Mouse (Mus musculus) megakaryocyte-erythroid progenitor cell, adult 5-6 weeks (primary cell): ENCODE measurements around the gene Olfr656. TPM values are rescaled to one million over a fixed set of nuclear protein-coding genes. Genes with fewer than 3 reads are reported as not detected.
A peak's percentile ranks its signal among the peaks of the same experiment; 100 is the strongest.

Experiments used
- ATAC-seq: replicated peaks from 2 replicates; pipeline ENCODE4 v1.8.0; 2016; ENCODE audit warnings: mild to moderate bottlenecking, inconsistent platforms; ENCODE audit not compliant: severe bottlenecking, poor library complexity, low FRiP score, low TSS enrichment
- total RNA-seq, 2 experiments: library from RNA; stranded (forward) in 1 of 2; stranded (reverse) in 1 of 2; fragments of 200-1000, 215-1000 nt in 1 of 2; fragments of >200 nt in 1 of 2; fragmentation: Nextera tagmentation in 1 of 2; gene quantifications; 2 replicates each; pipeline ENCODE4 v1.2.3; 2014 to 2017

Gene Olfr656
- total RNA-seq (2014; fragmentation: Nextera tagmentation) (not detected in 2 replicates), total RNA-seq (2017) (not detected in 2 replicates)

DNA sequence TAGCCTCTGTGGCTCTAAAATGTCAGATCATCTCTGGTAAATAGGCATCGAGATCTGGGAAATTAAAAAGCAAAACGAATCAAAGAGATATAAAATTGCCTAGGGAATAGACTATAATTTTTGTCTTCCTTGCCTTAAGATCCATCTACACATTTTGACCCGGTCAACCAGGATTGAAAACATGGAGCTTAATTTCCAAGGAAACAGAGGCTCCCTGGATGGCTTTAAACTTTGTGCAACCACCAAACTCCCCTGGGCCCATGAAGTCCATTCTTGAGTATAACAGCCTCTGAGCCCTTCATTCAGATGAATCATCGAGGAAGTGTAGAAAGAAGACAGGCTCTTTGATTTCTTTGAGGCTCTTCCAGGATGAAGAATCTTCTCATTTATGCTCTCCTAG, at the start of gene Olfr656:
Gene Olfr656, plus strand, starts transcription at position 301 of the 400 bp plus-strand sequence.
- no peak for ATAC-seq

GRCm38 (mm10) chr7:104577014-104577413, 36.7 kb upstream of the Olfr656 start, which contains the start of gene Olfr653:
Gene Olfr653, plus strand, starts transcription at chr7:104577314.
- no peak for ATAC-seq

- no peak for ATAC-seq
Measured at GRCm38 (mm10) chr7:104580846-104581245, 32.9 kb upstream of the Olfr656 start.

- ATAC-seq = no peak
Measured at GRCm38 (mm10) chr7:104581429-104581828, 32.3 kb upstream of the Olfr656 start.

DNA sequence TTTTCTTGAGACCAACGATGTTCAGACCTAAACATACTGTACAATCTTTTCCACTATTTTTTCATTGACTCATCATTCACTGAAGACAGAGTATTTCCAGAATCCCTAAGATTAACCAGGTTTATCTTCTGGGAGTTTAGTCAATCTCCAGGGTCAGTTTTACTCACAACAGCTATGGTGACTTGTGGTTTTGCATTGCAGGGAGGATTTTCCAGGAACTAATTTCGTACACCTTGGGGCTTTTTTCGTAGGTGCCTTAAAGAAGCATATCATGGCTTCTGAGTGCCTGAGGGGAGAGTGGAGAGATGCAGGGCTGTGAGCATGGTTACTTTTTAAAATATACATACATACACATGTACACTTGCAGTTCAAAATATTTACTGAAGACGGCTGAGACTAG, 27.0 kb upstream of the Olfr656 start, which contains the start of gene Olfr654:
Gene Olfr654, plus strand, starts transcription at position 301 of the 400 bp plus-strand sequence.
- no peak for ATAC-seq

DNA sequence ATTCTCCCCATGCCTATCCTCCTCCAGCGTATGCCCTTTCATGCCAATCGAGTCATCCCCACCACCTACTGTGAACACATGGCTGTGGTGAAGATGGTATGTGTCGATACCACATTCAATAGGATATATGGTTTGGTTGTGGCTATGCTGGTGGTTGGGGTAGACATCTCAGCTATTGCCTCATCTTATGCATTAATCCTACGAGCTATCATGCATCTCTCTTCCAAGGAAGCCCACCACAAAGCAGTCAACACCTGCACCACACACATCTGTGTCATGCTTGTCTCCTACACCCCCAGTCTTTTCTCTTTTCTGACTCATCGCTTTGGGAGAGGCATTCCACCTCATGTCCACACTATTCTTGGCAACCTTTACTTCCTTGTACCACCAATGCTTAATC, 25.5 kb upstream of the Olfr656 start:
- no peak for ATAC-seq

- no peak for ATAC-seq
Measured at GRCm38 (mm10) chr7:104601679-104602078, 12.1 kb upstream of the Olfr656 start, which contains the start of gene Olfr655. Gene Olfr655, minus strand, starts transcription at chr7:104601779.

DNA sequence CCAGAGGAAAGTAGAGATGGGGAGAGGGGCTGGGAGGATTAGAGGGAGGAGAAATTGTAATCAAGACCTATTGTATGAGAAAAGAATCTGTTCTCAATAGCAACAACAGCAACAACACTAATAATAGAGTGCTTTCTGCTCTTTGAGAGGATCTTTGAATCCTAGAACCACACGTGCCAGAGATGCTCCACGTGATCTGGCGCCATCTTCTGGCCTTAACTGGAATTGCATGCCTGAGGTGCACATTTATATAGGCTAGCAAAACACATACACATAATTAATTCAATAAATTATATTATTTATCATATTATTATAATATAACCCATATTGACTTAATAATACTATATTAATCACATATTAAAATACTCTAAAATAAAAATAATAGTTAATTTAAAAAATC, 10.6 kb upstream of the Olfr656 start:
- peak; percentile 82 for ATAC-seq

- ATAC-seq = no peak
Measured at GRCm38 (mm10) chr7:104604727-104605126, 9.0 kb upstream of the Olfr656 start.

- ATAC-seq = no peak
Measured at GRCm38 (mm10) chr7:104624494-104624893, 10.7 kb downstream of the Olfr656 start, which contains the start of gene Olfr657. Gene Olfr657, plus strand, starts transcription at chr7:104624794.

- peak; percentile 100 for ATAC-seq
Measured at GRCm38 (mm10) chr7:104646841-104647482, 33.2 kb downstream of the Olfr656 start, which contains the start of gene Olfr658. Gene Olfr658, minus strand, starts transcription at chr7:104647305.

DNA sequence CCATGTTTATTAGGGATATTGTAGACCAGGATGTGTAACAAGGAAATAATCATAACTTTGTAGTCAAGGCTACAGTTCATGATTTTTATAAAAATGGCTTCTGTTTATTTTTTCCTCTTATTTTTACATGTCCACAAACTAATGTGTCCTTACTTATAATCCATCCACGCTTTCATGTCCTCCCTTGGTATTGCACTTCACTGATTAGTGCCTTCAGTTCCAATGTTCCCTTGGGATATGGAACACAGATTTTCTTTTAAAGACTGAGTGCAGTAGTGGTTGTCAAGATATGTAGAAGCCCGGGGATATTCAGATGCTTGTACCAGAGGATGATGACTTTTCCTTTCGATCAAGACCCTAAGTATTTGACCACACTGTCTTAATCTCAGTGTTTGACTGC, 52.7 kb downstream of the Olfr656 start, which contains the start of gene Olfr659:
Gene Olfr659, plus strand, starts transcription at position 301 of the 400 bp plus-strand sequence.
- no peak for ATAC-seq

Other genes with a start within 250 kb of the Olfr656 start
- 0.79 and 0.89 TPM in 2 replicates for gene Trim30b, start 244.1 kb upstream of the Olfr656 start, total RNA-seq (2014; fragmentation: Nextera tagmentation)
- gene Trim30b, start 244.1 kb upstream of the Olfr656 start, total RNA-seq (2017) = 0.23 TPM in 1 of 2 replicates, not detected in the other
- gene Trim30c, start 213.1 kb upstream of the Olfr656 start, total RNA-seq (2014; fragmentation: Nextera tagmentation) = not detected in 2 replicates
- 0.95 TPM in 1 of 2 replicates, not detected in the other for gene Trim30c, start 213.1 kb upstream of the Olfr656 start, total RNA-seq (2017)
- 12.1 and 18.8 TPM in 2 replicates for gene Trim30a, start 148.8 kb upstream of the Olfr656 start, total RNA-seq (2014; fragmentation: Nextera tagmentation)
- gene Trim30a, start 148.8 kb upstream of the Olfr656 start, total RNA-seq (2017) = 16.0 and 17.6 TPM in 2 replicates
- 3.2 and 9.3 TPM in 2 replicates for gene Trim30d, start 106.1 kb upstream of the Olfr656 start, total RNA-seq (2014; fragmentation: Nextera tagmentation)
- 5.0 and 8.8 TPM in 2 replicates for gene Trim30d, start 106.1 kb upstream of the Olfr656 start, total RNA-seq (2017)
- gene Olfr651, start 63.8 kb upstream of the Olfr656 start, total RNA-seq (2014; fragmentation: Nextera tagmentation) = not detected in 2 replicates
- gene Olfr651, start 63.8 kb upstream of the Olfr656 start, total RNA-seq (2017) = not detected in 2 replicates
- not detected in 2 replicates for gene Olfr652, start 53.1 kb upstream of the Olfr656 start, total RNA-seq (2014; fragmentation: Nextera tagmentation)
- gene Olfr652, start 53.1 kb upstream of the Olfr656 start, total RNA-seq (2017) = not detected in 2 replicates
- gene Olfr653, start 36.6 kb upstream of the Olfr656 start, total RNA-seq (2014; fragmentation: Nextera tagmentation) = not detected in 2 replicates
- gene Olfr653, start 36.6 kb upstream of the Olfr656 start, total RNA-seq (2017) = not detected in 2 replicates
- not detected in 2 replicates for gene Olfr654, start 26.9 kb upstream of the Olfr656 start, total RNA-seq (2014; fragmentation: Nextera tagmentation)
- not detected in 2 replicates for gene Olfr654, start 26.9 kb upstream of the Olfr656 start, total RNA-seq (2017)
- gene Olfr655, start 12.2 kb upstream of the Olfr656 start, total RNA-seq (2014; fragmentation: Nextera tagmentation) = not detected in 2 replicates
- 1.8 TPM in 1 of 2 replicates, not detected in the other for gene Olfr655, start 12.2 kb upstream of the Olfr656 start, total RNA-seq (2017)
- not detected in 2 replicates for gene Olfr657, start 10.8 kb downstream of the Olfr656 start, total RNA-seq (2014; fragmentation: Nextera tagmentation)
- not detected in 2 replicates for gene Olfr657, start 10.8 kb downstream of the Olfr656 start, total RNA-seq (2017)
- 0.67 TPM in 1 of 2 replicates, not detected in the other for gene Olfr658, start 33.4 kb downstream of the Olfr656 start, total RNA-seq (2014; fragmentation: Nextera tagmentation)
- gene Olfr658, start 33.4 kb downstream of the Olfr656 start, total RNA-seq (2017) = not detected in 2 replicates
- gene Olfr659, start 52.8 kb downstream of the Olfr656 start, total RNA-seq (2014; fragmentation: Nextera tagmentation) = not detected in 2 replicates
- gene Olfr659, start 52.8 kb downstream of the Olfr656 start, total RNA-seq (2017) = not detected in 2 replicates
- gene Olfr661, start 72.5 kb downstream of the Olfr656 start, total RNA-seq (2014; fragmentation: Nextera tagmentation) = not detected in 2 replicates
- gene Olfr661, start 72.5 kb downstream of the Olfr656 start, total RNA-seq (2017) = not detected in 2 replicates
- not detected in 2 replicates for gene Usp17le, start 163.5 kb downstream of the Olfr656 start, total RNA-seq (2014; fragmentation: Nextera tagmentation)
- not detected in 2 replicates for gene Usp17le, start 163.5 kb downstream of the Olfr656 start, total RNA-seq (2017)
- gene Usp17lb, start 228.6 kb downstream of the Olfr656 start, total RNA-seq (2014; fragmentation: Nextera tagmentation) = not detected in 2 replicates
- gene Usp17lb, start 228.6 kb downstream of the Olfr656 start, total RNA-seq (2017) = not detected in 2 replicates
- not detected in 2 replicates for gene Usp17la, start 243.1 kb downstream of the Olfr656 start, total RNA-seq (2014; fragmentation: Nextera tagmentation)
- gene Usp17la, start 243.1 kb downstream of the Olfr656 start, total RNA-seq (2017) = not detected in 2 replicates